Mouse (Mus musculus): ENCODE results near the gene 4930518I15Rik.
"Not testable (repeated sequence)": the region's sequence is repeated elsewhere in the genome, so short reads cannot be mapped to it uniquely, and the experiment has no call there.

The 4930518I15Rik gene

GRCm38 (mm10) chr2:156857835-156858234 is at the start of gene 4930518I15Rik:
4930518I15Rik (minus strand) TSS chr2:156857946.
- no peak for DNase-seq (ENCODE audit: low spot score)

- DNase-seq (ENCODE audit: low spot score), result not testable (repeated sequence)
Measured at GRCm38 (mm10) chr2:156905931-156906330, 48.2 kb upstream of the 4930518I15Rik start.

- DNase-seq (ENCODE audit: low spot score), result peak; percentile 62
Measured at GRCm38 (mm10) chr2:156904976-156905717, 47.4 kb upstream of the 4930518I15Rik start.

- DNase-seq (ENCODE audit: low spot score), result no peak
Measured at GRCm38 (mm10) chr2:156903367-156903766, 45.6 kb upstream of the 4930518I15Rik start.

GRCm38 (mm10) chr2:156902411-156902810 is 44.7 kb upstream of the 4930518I15Rik start:
- DNase-seq (ENCODE audit: low spot score), result not testable (repeated sequence)

- DNase-seq (ENCODE audit: low spot score), result no peak
Measured at GRCm38 (mm10) chr2:156901883-156902282, 44.1 kb upstream of the 4930518I15Rik start.

GRCm38 (mm10) chr2:156901344-156901743 is 43.6 kb upstream of the 4930518I15Rik start:
- DNase-seq (ENCODE audit: low spot score), result no peak

- no peak for DNase-seq (ENCODE audit: low spot score)
Measured at GRCm38 (mm10) chr2:156899184-156899583, 41.4 kb upstream of the 4930518I15Rik start.

GRCm38 (mm10) chr2:156898374-156898773 is 40.6 kb upstream of the 4930518I15Rik start:
- DNase-seq (ENCODE audit: low spot score), result no peak

- DNase-seq (ENCODE audit: low spot score), result no peak
Measured at GRCm38 (mm10) chr2:156897034-156897433, 39.3 kb upstream of the 4930518I15Rik start.

- DNase-seq (ENCODE audit: low spot score), result no peak
Measured at GRCm38 (mm10) chr2:156896384-156896914, 38.7 kb upstream of the 4930518I15Rik start.

- no peak for DNase-seq (ENCODE audit: low spot score)
Measured at GRCm38 (mm10) chr2:156894496-156895265, 36.9 kb upstream of the 4930518I15Rik start.

GRCm38 (mm10) chr2:156892821-156893220 is 35.1 kb upstream of the 4930518I15Rik start:
- no peak for DNase-seq (ENCODE audit: low spot score)

GRCm38 (mm10) chr2:156892240-156892639 is 34.5 kb upstream of the 4930518I15Rik start:
- no peak for DNase-seq (ENCODE audit: low spot score)

GRCm38 (mm10) chr2:156888490-156888889 is 30.7 kb upstream of the 4930518I15Rik start:
- DNase-seq (ENCODE audit: low spot score), result no peak

- DNase-seq (ENCODE audit: low spot score), result peak; percentile 18
Measured at GRCm38 (mm10) chr2:156887017-156887416, 29.3 kb upstream of the 4930518I15Rik start, which contains the start of gene Sla2. Sla2 (minus strand) TSS chr2:156887192.

- no peak for DNase-seq (ENCODE audit: low spot score)
Measured at GRCm38 (mm10) chr2:156886084-156886631, 28.4 kb upstream of the 4930518I15Rik start.

GRCm38 (mm10) chr2:156885666-156886065 is 27.9 kb upstream of the 4930518I15Rik start:
- DNase-seq (ENCODE audit: low spot score), result not testable (repeated sequence)

- no peak for DNase-seq (ENCODE audit: low spot score)
Measured at GRCm38 (mm10) chr2:156884396-156885211, 26.9 kb upstream of the 4930518I15Rik start.

- DNase-seq (ENCODE audit: low spot score), result peak; percentile 26
Measured at GRCm38 (mm10) chr2:156882431-156883001, 24.8 kb upstream of the 4930518I15Rik start.

GRCm38 (mm10) chr2:156879541-156879940 is 21.8 kb upstream of the 4930518I15Rik start:
- no peak for DNase-seq (ENCODE audit: low spot score)

All from lung, postnatal 25 days (tissue).